Mouse (Mus musculus): ENCODE measurements at regions not wholly inside any gene's neighbourhood (a gene's known extent, or its start where the extent isn't known, plus 50 kb on each side); places are given as distances from the start of the nearest gene placed in this dataset.

DNA sequence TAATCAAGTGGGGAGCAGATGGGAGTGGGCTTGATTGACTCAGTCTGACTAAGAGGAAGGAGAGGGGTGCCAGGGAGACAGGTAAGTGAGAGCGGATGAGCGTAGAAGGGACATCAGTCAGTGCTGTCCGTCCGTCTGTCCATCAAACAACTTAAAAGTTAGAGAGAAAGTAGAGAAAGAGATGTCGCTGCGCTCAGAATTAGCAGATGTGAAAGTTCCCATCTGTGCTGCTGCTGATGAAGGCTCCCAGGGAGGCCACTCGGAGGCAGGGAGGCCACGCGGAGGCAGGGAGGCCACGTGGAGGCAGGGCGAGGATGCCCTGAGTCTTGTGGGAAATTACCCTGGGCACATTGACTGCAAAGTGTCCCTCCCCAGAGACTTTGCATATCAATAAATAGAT lies 118.4 kb upstream of the Tbca start:
- TF ChIP-seq TCF3 (IDR thresholded peaks at IDR 0.05; ENCODE audit: insufficient read length, low read depth) (no peak), MAX (IDR thresholded peaks at IDR 0.05; ENCODE audit: low read depth) (no peak), TCF12 (IDR thresholded peaks at IDR 0.05; ENCODE audit: insufficient read depth, poor library complexity, severe bottlenecking) (no peak), POLR2A (IDR thresholded peaks at IDR 0.05; ENCODE audit: insufficient read length, low read depth) (no peak), POLR2AphosphoS2 (IDR thresholded peaks at IDR 0.05; ENCODE audit: insufficient read length, low read depth) (no peak), CEBPB (IDR thresholded peaks at IDR 0.05; ENCODE audit: insufficient read depth, poor library complexity, severe bottlenecking) (no peak)

All from myocyte (in vitro differentiated cells).